Mouse (Mus musculus) left cerebral cortex, postnatal 14 days (tissue): ENCODE measurements around the gene Tmem98. TPM values are rescaled to one million over a fixed set of nuclear protein-coding genes. Genes with fewer than 3 reads are reported as not detected.

Experiments used
- DNase-seq, 2 experiments: peaks; one replicate each; pipeline ENCODE4 v3.0.0; 2021 to 2022; ENCODE audit warnings: low spot score in 2 of 2, mixed read lengths in 1 of 2
- intact Hi-C: fragments of 180-260 bp; cut with DNase I; formaldehyde crosslinking; loops from one replicate; pipeline ENCODE4 v1.15.1; 2025
- long read RNA-seq, 2 experiments: library from polyadenylated mRNA; stranded (forward); transcript quantifications; one replicate each; pipeline ENCODE4 v2.0.0; 2021
- total RNA-seq, 2 experiments: library from RNA; stranded (reverse); gene quantifications; 2 replicates each; pipeline ENCODE4 v1.2.3; 2021

Gene Tmem98
- total RNA-seq, result 1 to 10 TPM; 5.2 to 6.8 TPM
- long read RNA-seq, experiment 1, transcript Tmem98-201 (7 exons, 1,633 nt), result major isoform, 11 of 11 reads
- long read RNA-seq, experiment 1, partial matches to known transcripts, result 0 of 11 reads
- long read RNA-seq, experiment 1, other reads (novel, unspliced or antisense), result 0 of 11 reads
- long read RNA-seq, experiment 2, transcript Tmem98-201 (7 exons, 1,633 nt), result major isoform, 7 of 7 reads
- long read RNA-seq, experiment 2, partial matches to known transcripts, result 0 of 7 reads
- long read RNA-seq, experiment 2, other reads (novel, unspliced or antisense), result 0 of 7 reads

DNA sequence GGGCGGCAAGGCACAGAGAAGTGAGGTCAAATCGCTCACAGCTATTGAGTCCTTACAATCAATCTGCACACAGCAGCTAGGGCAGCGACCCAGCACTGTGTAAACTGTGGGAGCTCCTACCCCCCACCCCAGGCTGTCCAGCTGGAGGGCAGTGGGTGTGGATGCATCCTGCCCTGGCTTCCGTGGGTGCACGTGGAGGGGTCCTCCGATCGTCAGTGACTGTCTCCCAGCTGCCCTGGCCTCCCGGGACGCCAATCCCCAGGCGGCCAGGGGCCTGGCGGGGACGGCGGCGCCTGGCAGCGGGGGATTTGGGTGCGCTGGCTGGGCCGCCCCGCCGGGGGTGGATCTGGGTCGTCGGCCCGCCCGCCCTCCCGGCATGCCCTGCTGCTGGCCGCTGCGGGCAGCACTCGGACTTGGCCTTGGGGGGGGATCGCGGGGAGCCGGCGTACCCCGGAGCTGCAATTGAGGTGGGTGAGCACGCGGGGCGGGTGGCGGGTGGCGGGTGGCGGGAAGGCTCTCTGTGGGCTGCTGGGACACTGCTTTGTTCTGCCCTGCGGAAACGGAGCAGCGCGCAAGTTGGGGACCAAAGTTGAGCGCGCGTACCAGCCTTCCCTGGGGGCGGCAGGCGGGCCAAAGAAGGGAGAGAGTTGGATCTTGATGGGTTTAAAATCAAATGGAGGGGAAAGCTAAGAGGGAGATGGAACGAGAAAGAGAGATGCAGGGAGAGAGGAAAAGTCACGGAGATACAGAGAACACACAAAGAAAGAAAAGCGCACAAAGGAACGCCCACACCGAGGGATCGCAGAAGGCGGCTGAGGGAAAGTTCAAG, at the start of gene Tmem98:
TSS of gene Tmem98 (plus strand) at position 183 of the 829 bp plus-strand sequence.
- intact Hi-C loops, result no loop called here
- DNase-seq, result no peak

GRCm38 (mm10) chr11:80761285-80761974, 48.5 kb upstream of the Tmem98 start:
- no peak for DNase-seq
- intact Hi-C loops, result no loop called here

DNA sequence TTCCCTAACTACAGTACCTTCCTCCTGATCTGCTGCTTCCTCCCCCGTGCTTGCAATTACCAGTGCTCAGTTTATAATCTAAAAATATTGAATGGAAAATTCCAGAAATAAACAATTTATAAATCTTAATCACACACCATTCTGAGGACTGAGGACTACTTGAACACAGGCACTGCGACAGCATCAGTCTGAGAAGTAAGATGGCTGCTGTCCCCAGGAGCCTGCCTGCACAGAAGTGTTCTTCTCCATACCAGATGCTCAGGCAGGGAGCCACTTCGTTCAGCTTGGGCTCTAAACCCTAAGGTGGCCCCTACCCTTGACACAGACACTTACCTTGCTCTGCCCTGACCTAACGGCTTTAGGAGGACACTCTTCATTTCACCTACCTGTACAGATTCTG, 47.9 kb upstream of the Tmem98 start:
- DNase-seq, result no peak
- intact Hi-C loops, result no loop called here

GRCm38 (mm10) chr11:80766068-80766467, 43.9 kb upstream of the Tmem98 start:
- DNase-seq, result no peak
- intact Hi-C loops, result no loop called here

- intact Hi-C loops, result no loop called here
- DNase-seq, result no peak
Observed at GRCm38 (mm10) chr11:80766472-80767319, 43.3 kb upstream of the Tmem98 start.

DNA sequence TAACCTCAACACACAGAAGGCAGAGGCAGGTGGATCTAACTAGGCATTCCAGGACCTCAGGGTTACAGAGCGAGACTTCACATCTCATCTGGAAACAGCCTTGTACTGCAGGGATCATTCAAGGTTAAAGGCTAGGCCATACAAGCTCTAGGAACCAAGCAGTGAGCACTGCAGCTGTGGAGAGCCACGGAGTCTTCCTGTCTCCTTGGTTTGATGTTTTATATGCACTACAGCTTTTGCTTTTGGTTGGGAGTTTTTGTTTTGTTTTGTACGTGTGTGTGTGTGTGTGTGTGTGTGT, 42.7 kb upstream of the Tmem98 start:
- no peak for DNase-seq
- intact Hi-C loops, result no loop called here

DNA sequence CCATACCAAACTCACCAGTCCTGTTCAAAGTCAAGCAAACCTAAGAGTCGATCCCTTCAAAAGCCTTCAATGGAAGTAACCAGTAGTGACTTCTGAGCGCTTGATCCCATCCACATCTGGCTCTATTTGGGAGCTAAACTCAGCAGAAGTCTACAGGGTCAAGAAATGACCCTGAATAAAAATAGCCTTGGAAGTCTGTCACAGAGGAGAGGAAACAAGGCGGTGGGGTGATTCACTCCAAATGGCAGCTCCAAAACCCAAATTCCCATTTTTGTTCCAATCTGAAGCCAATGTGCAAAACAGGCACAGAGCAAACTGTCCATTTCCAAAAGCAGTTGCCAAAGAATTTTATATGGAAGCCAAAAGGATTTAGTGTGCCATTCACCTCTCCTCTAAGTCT, 38.8 kb upstream of the Tmem98 start:
- intact Hi-C loops, result loop anchor here (10.0 kb wide), 1 partner anchor 76 kb away; no protein-coding TSS in a partner anchor
- DNase-seq, result no peak

DNA sequence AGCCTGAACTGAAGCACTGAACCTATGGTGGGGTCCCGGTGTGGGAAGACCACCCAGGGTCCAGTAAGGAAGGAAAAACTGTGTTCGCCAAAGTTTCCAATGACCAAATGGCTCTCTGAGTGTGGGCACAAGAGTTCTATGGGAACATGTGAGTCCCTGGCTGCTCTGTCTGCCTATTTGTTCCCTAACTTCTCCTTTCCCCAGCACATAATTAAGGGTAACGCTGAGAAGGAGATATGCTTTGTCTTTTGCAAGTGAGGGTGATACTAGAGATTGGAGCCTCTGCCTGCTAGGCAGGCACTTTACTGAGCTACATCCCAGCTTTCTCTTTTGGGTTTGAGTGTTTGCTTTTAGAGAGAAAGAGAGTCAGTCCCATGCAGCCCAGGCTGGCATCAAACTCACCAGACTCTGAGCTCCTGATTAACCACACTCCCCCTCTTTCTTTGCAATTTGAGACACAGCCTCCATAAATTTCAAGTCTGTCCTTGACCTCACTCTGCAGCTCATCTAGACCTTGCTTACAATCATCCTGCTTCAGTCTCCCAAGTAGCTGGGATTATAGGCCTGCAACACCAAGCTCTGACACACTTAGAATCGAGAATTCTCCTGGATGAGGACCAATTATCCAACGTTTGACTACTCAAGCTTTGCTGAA, 38.3 kb upstream of the Tmem98 start:
- intact Hi-C loops, result loop anchor here (10.0 kb wide), 1 partner anchor 77 kb away; no protein-coding TSS in a partner anchor

GRCm38 (mm10) chr11:80772595-80773210, 37.3 kb upstream of the Tmem98 start:
- intact Hi-C loops, result loop anchor here (10.0 kb wide), 1 partner anchor 78 kb away; no protein-coding TSS in a partner anchor
- DNase-seq, result no peak

More for the DNA sequence above, 38.3 kb upstream of the Tmem98 start:
- no peak for DNase-seq

DNA sequence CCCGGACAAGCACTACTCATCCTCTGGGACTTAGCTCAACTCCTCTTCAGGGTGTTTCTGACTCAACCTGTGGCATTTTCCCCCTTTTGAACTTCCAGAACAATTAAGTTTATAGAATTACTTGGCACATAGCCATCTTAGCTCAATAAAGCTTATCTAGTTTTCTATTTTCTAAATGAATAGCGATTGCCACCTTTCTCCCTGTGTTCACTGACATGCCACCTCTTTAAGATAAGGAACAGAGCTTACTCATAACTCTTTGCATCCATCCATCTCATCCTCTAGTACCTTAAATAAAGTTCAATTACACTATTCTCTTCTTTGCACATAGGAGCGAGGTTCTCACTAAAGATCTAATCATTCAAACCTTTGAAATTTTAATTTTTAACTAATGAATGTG, 34.4 kb upstream of the Tmem98 start:
- intact Hi-C loops, result loop anchor here (10.0 kb wide), 1 partner anchor 81 kb away; no protein-coding TSS in a partner anchor
- no peak for DNase-seq

GRCm38 (mm10) chr11:80777708-80778107, 32.3 kb upstream of the Tmem98 start:
- DNase-seq, result no peak
- intact Hi-C loops, result loop anchor here (10.0 kb wide), 1 partner anchor 83 kb away; no protein-coding TSS in a partner anchor

DNA sequence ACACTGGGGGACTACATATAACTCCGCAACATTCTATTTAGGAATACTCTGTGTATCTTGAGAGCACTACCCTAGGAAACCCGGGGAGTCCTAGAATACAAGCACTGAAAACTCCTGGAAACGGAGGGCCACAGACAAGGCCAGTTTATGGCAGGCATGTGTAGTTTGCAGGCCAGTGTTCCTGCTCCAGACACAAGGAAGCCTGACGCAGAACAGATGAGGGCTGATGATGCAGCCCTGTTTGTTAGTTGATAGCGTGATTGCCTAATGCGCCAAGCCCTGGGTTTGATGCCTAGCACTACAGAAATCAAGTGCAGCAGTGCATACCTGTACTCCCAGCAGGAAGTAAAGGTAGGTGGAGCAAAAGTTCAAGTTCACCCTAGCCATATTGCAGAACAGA, 31.8 kb upstream of the Tmem98 start:
- intact Hi-C loops, result loop anchor here (10.0 kb wide), 1 partner anchor 83 kb away; no protein-coding TSS in a partner anchor
- DNase-seq, result no peak

GRCm38 (mm10) chr11:80778916-80779526, 31.0 kb upstream of the Tmem98 start:
- intact Hi-C loops, result loop anchor here (10.0 kb wide), 1 partner anchor 84 kb away; no protein-coding TSS in a partner anchor
- peak in 1 of 2 experiments; percentile 11 for DNase-seq

DNA sequence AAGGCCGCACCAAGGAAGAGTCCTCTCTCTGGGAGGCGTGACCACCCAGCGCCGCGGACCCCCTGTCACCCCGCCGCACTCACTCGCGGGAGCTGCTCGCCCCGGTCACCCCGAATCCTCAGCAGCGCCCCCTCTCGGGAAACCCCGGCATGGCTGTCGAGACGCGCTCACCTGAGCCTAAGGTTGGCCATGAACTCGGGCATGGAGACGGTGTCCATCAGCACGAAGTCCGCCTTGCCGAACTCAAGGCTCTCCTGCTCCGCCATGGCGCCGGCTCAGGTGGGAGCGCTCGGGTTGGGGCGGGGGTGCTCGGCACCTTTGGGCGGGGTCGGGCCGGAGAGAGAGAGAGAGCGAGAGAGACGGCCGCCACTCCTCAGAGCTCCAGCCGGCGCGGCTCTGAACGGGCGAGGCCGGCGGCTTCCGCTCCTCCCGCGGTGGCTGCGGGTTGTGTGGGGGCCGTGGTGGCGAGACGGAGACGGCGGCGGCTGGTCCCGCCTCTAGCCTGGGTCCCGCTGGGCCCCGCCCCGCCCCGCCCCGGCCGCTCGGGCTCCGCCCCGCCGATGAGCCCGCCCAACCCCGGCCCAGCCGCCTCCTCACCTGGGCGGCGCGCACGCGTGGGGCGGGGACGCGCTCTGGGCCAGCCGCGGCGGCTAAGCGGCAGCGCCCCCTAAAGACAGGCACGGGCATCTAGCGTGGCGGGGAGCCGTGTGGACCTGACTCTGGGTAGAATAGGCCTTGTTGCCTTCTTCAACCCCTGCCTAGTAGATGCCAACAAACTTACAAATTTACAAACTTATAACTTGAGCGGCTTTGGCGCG, 30.2 kb upstream of the Tmem98 start, which contains the start of gene Myo1d:
TSS of gene Myo1d (minus strand) at position 499 of the 818 bp plus-strand sequence.
- DNase-seq, result peak; percentile 74 to 84
- intact Hi-C loops, result loop anchor here (10.0 kb wide), 1 partner anchor 85 kb away; no protein-coding TSS in a partner anchor

DNA sequence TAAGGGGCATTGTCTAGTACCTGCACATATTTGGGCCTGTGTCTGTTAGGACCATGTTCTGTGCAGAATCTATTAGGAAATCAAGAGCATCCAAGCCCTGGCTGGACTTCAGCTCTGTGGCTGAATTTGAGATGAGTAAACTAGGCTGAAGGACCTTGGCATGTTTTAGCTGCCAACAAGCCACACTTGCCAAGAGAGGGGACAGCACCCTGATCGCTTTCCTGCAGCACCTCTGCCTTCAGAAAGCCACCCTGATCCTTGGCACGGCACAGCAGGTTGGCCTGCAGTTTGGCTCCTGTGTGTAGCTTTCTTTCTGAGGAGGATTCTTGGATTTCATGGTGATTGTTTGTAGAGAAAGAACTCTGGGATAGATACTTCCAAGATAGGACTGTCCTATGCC, 28.4 kb upstream of the Tmem98 start:
- DNase-seq, result no peak
- intact Hi-C loops, result no loop called here

DNA sequence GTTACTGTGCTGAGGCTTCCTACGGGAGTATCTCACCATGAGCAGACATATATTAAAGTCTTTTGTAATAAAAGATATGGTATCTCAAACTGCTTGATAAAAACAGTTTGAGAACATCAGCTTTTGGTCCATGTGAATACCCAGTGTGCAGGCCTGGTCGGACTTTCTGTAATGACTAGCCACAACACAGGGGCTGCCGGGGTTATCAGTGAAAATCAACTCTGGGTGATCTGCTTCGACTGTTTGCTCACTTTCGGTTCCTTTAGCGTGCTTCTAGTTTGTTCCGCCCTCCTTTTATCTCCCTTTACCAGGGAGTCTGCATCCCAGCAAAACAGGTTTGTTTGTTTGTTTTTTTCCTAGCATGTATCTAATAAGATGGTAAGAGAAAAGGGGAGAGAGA, 26.5 kb upstream of the Tmem98 start:
- no peak for DNase-seq
- intact Hi-C loops, result no loop called here

DNA sequence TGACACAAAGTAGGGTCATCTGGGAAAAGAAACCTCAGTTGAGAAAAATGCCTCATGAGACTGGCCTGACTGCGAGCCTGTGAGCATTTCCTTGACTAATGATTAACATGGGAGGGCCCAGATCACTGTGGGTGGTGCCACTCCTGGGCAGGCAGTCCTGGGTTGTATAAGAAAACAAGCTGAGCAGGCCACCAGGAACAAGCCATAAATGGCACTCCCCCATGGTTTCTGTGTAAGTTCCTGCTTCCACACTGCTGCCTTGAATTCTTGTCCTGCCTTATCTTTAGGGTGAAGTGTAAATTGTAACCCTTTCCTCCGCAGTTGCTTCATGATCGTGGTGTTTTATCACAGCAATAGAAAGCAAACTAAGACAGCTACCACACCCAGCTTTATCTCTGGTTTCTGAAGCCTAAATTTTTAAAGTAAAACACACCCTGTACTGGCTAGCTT, 25.7 kb upstream of the Tmem98 start:
- intact Hi-C loops, result no loop called here
- no peak for DNase-seq
